Mouse (Mus musculus): ENCODE results near the gene Heatr1. TPM values are rescaled to one million over a fixed set of nuclear protein-coding genes. Genes with fewer than 3 reads are reported as not detected.

Heatr1 gene
- total and polyA plus RNA-seq, 3 experiments, result 69.6 to 149 (median 92.3) TPM

GRCm38 (mm10) chr13:12357554-12357953 is 37.3 kb upstream of the Heatr1 start:
- Histone ChIP-seq H3K4me1 (ENCODE audit: control insufficient read depth in 1 of 2, insufficient read depth in 2 of 2) (no peaks in the 10 kb centered on the region), H3K79me2 (replicated peaks; ENCODE audit: control insufficient read depth, extremely low read depth, insufficient read depth, poor library complexity, severe bottlenecking) (no peaks in the 10 kb centered on the region), H3K4me2 (ENCODE audit: insufficient read depth, low read depth, poor library complexity, severe bottlenecking) (no peak overlapping the region), H3K9me3 (replicated peaks; ENCODE audit: low read length) (no peaks in the 10 kb centered on the region), H3K27me3 (replicated peaks) (no peaks in the 10 kb centered on the region), H3K4me3 (replicated peaks in 1 of 3; ENCODE audit: low read depth in 2 of 3, low read length in 2 of 3, poor library complexity in 1 of 3) (no peak overlapping the region), H3K9ac (ENCODE audit: insufficient read depth, low read depth) (no peak overlapping the region), H3K36me3 (replicated peaks in 1 of 2; ENCODE audit: control insufficient read depth in 1 of 2, insufficient read depth in 1 of 2, low read length in 1 of 2) (no peaks in the 10 kb centered on the region), H3K27ac (ENCODE audit: insufficient read depth, low read depth) (no peak overlapping the region)
- dilution Hi-C loops (cut with MboI; ENCODE audit: extremely low pct_ligation_motif_present, extremely low pct_unique_long_range_greater_than_20kb, low sequenced_read_pairs) (no loop called here), in situ Hi-C loops (cut with MboI; ENCODE audit: low pct_ligation_motif_present, low pct_unique_long_range_greater_than_20kb, low sequenced_read_pairs) (no loop called here)
- DNase-seq (ENCODE audit: extremely low read depth), result no peak
- TF ChIP-seq ELF1 (IDR thresholded peaks at IDR 0.05; ENCODE audit: low read depth, low read length) (no peak), ZKSCAN1 (IDR thresholded peaks at IDR 0.05; ENCODE audit: borderline replicate concordance, low read depth, low read length) (no peak), E2F4 (IDR thresholded peaks at IDR 0.05; ENCODE audit: insufficient replicate concordance, low read depth, low read length) (no peak), MEF2A (IDR thresholded peaks at IDR 0.05; ENCODE audit: borderline replicate concordance, low read depth, low read length) (no peak), MAFK (IDR thresholded peaks at IDR 0.05; ENCODE audit: insufficient replicate concordance, low read length) (no peak), RCOR1 (conservative IDR thresholded peaks at IDR 0.05; ENCODE audit: low read depth, low read length) (no peak), POLR2A (IDR thresholded peaks at IDR 0.05; ENCODE audit: low read depth, low read length) (no peak), HCFC1 (IDR thresholded peaks at IDR 0.05; ENCODE audit: low read depth, low read length) (no peak), CHD2 (IDR thresholded peaks at IDR 0.05; ENCODE audit: low read length) (no peak), NELFE (IDR thresholded peaks at IDR 0.05; ENCODE audit: low read depth, low read length) (no peak), GABPA (IDR thresholded peaks at IDR 0.05; ENCODE audit: insufficient replicate concordance, low read depth, low read length) (no peak), KAT2A (IDR thresholded peaks at IDR 0.05; ENCODE audit: insufficient replicate concordance, low read length) (no peak), ZNF384 (IDR thresholded peaks at IDR 0.05; ENCODE audit: low read depth, low read length) (no peak), EP300 (IDR thresholded peaks at IDR 0.05; ENCODE audit: low read length) (no peak), ETS1 (conservative IDR thresholded peaks at IDR 0.05; ENCODE audit: low read depth, low read length) (no peak), MAX (IDR thresholded peaks at IDR 0.05; ENCODE audit: low read length) (no peak), RAD21 (IDR thresholded peaks at IDR 0.05; ENCODE audit: low read depth, low read length) (no peak), TBP (conservative IDR thresholded peaks at IDR 0.05; ENCODE audit: low read depth, low read length) (no peak)

DNA sequence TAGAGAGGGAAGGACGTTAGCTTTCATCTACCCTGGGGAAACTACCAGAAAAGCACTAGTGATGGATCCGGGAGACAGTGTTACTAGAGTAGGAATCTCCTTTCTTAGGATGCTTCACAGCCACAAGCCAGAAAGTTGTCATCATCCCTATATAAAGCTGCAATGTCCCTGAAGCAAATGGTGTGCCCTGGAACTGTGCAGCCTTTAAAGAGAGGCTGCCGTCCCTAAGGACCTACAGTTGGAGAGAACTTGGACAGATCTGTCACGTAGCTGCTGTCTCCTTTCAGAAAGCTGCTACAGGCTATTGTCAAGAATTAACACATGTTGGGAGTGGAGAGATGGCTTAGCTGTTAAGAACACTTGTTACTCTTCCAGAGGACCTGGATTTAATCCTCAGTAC is 33.3 kb upstream of the Heatr1 start:
- Histone ChIP-seq H3K27ac (ENCODE audit: insufficient read depth, low read depth) (no peak overlapping the region), H3K4me1 (ENCODE audit: control insufficient read depth in 1 of 2, insufficient read depth in 2 of 2) (no peaks in the 10 kb centered on the region), H3K36me3 (replicated peaks in 1 of 2; ENCODE audit: control insufficient read depth in 1 of 2, insufficient read depth in 1 of 2, low read length in 1 of 2) (no peaks in the 10 kb centered on the region), H3K9ac (ENCODE audit: insufficient read depth, low read depth) (no peak overlapping the region), H3K4me2 (ENCODE audit: insufficient read depth, low read depth, poor library complexity, severe bottlenecking) (no peak overlapping the region), H3K9me3 (replicated peaks; ENCODE audit: low read length) (no peaks in the 10 kb centered on the region), H3K79me2 (replicated peaks; ENCODE audit: control insufficient read depth, extremely low read depth, insufficient read depth, poor library complexity, severe bottlenecking) (no peaks in the 10 kb centered on the region), H3K27me3 (replicated peaks) (no peaks in the 10 kb centered on the region), H3K4me3 (replicated peaks in 1 of 3; ENCODE audit: low read depth in 2 of 3, low read length in 2 of 3, poor library complexity in 1 of 3) (no peak overlapping the region)
- in situ Hi-C loops (cut with MboI; ENCODE audit: low pct_ligation_motif_present, low pct_unique_long_range_greater_than_20kb, low sequenced_read_pairs) (no loop called here), dilution Hi-C loops (cut with MboI; ENCODE audit: extremely low pct_ligation_motif_present, extremely low pct_unique_long_range_greater_than_20kb, low sequenced_read_pairs) (no loop called here)
- no peak for TF ChIP-seq MEF2A (IDR thresholded peaks at IDR 0.05; ENCODE audit: borderline replicate concordance, low read depth, low read length)
- TF ChIP-seq NELFE (IDR thresholded peaks at IDR 0.05; ENCODE audit: low read depth, low read length), result no peak
- no peak for TF ChIP-seq UBTF (IDR thresholded peaks at IDR 0.05; ENCODE audit: low read depth, low read length)
- no peak for TF ChIP-seq SIN3A (IDR thresholded peaks at IDR 0.05; ENCODE audit: low read length)
- no peak for DNase-seq (ENCODE audit: extremely low read depth)

Measured in CH12.LX (cell line).